Mouse (Mus musculus): ENCODE measurements around the gene Prss12.

DNA sequence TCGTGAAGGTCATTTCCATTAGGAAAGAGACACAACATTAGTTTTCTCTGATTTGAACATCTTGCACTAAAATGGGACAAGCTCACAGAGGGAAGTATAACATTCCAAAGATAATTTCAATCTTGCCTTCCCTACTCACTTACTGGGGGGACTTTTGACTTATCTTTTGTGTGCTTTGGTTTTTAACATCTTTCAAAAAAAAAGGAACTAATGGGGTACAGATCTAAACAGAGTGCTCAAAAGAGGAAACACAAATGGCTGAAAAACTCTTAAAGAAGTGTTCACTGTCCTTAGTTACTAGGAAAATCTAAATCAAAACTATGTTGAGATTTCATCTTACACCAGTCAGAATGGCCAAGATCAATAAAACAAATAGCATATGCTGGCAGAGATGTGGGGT lies 90.6 kb downstream of the Prss12 start:
- TF ChIP-seq CHD2 (IDR thresholded peaks at IDR 0.05; ENCODE audit: low read depth, low read length), result no peak
- no peak for TF ChIP-seq ZNF384 (IDR thresholded peaks at IDR 0.05; ENCODE audit: low read depth, low read length)

All from ES-E14 (cell line).